Mouse (Mus musculus): ENCODE measurements at regions not wholly inside any gene's neighbourhood (a gene's known extent, or its start where the extent isn't known, plus 50 kb on each side); places are given as distances from the start of the nearest gene placed in this dataset.

- TF ChIP-seq EP300 (IDR thresholded peaks at IDR 0.05; ENCODE audit: insufficient read depth, low read depth, low read length) (no peak), CTCF (IDR thresholded peaks at IDR 0.05) (no peak), POLR2A (IDR thresholded peaks at IDR 0.05; ENCODE audit: insufficient read depth, low read depth, low read length) (no peak)
- H3K4me3 ChIP-seq: no peak overlapping the region
- no peak overlapping the region for H3K27ac ChIP-seq
- WGBS: 43% methylated on average over 1 of the region's 1 CpGs
- DNase-seq: no peak
- H3K79me2 ChIP-seq (replicated peaks; ENCODE audit: control insufficient read depth, insufficient read depth, low read length): no peaks in the 10 kb centered on the region; the same call in 1 of the 2 replicates
- H3K9ac ChIP-seq (ENCODE audit: low read depth, low read length): no peak overlapping the region
- H3K4me1 ChIP-seq (ENCODE audit: control insufficient read depth, insufficient read depth, low read length): no peaks in the 10 kb centered on the region
- H3K27me3 ChIP-seq (ENCODE audit: control insufficient read depth, insufficient read depth, low read length): peaks cover 3% of the 10 kb centered on the region; the same call in 1 of the 2 replicates
- no peaks in the 10 kb centered on the region for H3K36me3 ChIP-seq (ENCODE audit: control insufficient read depth, insufficient read depth, low read length)
- intact Hi-C loops (cut with DNase I): no loop called here
These were observed 686.7 kb upstream of the 4930444P10Rik start for GRCm38 (mm10) chr1:16779791-16780190.

- intact Hi-C loops (cut with DNase I): no loop called here
- H3K4me3 ChIP-seq: no peak overlapping the region
- H3K9ac ChIP-seq (ENCODE audit: low read depth, low read length): no peak overlapping the region
- H3K27me3 ChIP-seq (ENCODE audit: control insufficient read depth, insufficient read depth, low read length): no peaks in the 10 kb centered on the region
- DNase-seq: no peak
- no peaks in the 10 kb centered on the region for H3K36me3 ChIP-seq (ENCODE audit: control insufficient read depth, insufficient read depth, low read length)
- H3K4me1 ChIP-seq (ENCODE audit: control insufficient read depth, insufficient read depth, low read length): no peaks in the 10 kb centered on the region
- no peak overlapping the region for H3K27ac ChIP-seq
- 81% methylated on average over 1 of the region's 1 CpGs for WGBS
- no peaks in the 10 kb centered on the region for H3K79me2 ChIP-seq (replicated peaks; ENCODE audit: control insufficient read depth, insufficient read depth, low read length)
- no peak for TF ChIP-seq EP300 (IDR thresholded peaks at IDR 0.05; ENCODE audit: insufficient read depth, low read depth, low read length)
- TF ChIP-seq CTCF (IDR thresholded peaks at IDR 0.05): no peak
- TF ChIP-seq POLR2A (IDR thresholded peaks at IDR 0.05; ENCODE audit: insufficient read depth, low read depth, low read length): no peak
These were observed 667.8 kb upstream of the 4930444P10Rik start for GRCm38 (mm10) chr1:16760951-16761350.
